ENCODE assay signal across 9 mouse cellular contexts in genomic region chr2:154038932-154039331, GRCm38 (mm10). TPM values are rescaled to one million over a fixed set of nuclear protein-coding genes. Genes with fewer than 3 reads are reported as not detected.
DNase-seq lines count a peak whose midpoint lies in the region; ATAC-seq and TF ChIP-seq lines count a peak whose summit lies in the region.
"Had no signal": no experiment of that assay in that cellular context is flagged by ENCODE, and none has a peak within 500 bp of the region (broad histone marks: within the 10 kb centered on the region; RNA-seq: fewer than 3 reads in every experiment).

No protein-coding gene starts in this region.

- no peak overlapping the region for H3K4me2 ChIP-seq in hindbrain, embryonic 11.5 days (replicated peaks; ENCODE audit: low read depth, low read length)
- H3K4me2 ChIP-seq in hindbrain, embryonic 16.5 days (ENCODE audit: low read length), result no peak overlapping the region
- H3K4me2 ChIP-seq: limb, embryonic 12.5 days had no signal

- H3K4me1 ChIP-seq in hindbrain, embryonic 11.5 days (replicated peaks; ENCODE audit: control insufficient read depth, insufficient read depth, low read length), result no peaks in the 10 kb centered on the region
- H3K4me1 ChIP-seq in hindbrain, embryonic 16.5 days (ENCODE audit: control insufficient read depth, insufficient read depth, low read depth, low read length), result no peaks in the 10 kb centered on the region
- H3K4me1 ChIP-seq: limb, embryonic 12.5 days had no signal

- peak; percentile 81 for TF ChIP-seq CTCF in layer of hippocampus, adult 2 months (conservative IDR thresholded peaks at IDR 0.05)

- H3K27me3 ChIP-seq in hindbrain, embryonic 11.5 days (ENCODE audit: control insufficient read depth, insufficient read depth, low read length), result no peaks in the 10 kb centered on the region
- H3K27me3 ChIP-seq in hindbrain, embryonic 16.5 days (replicated peaks; ENCODE audit: control insufficient read depth, insufficient read depth, low read length), result no peaks in the 10 kb centered on the region
- H3K27me3 ChIP-seq: limb, embryonic 12.5 days had no signal

- 63% methylated on average over 2 of the region's 2 CpGs for WGBS in hindbrain, embryonic 11.5 days
- 52% methylated on average over 2 of the region's 2 CpGs for whole genome bisulfite sequencing in hindbrain, embryonic 16.5 days

- no peak overlapping the region for H3K9ac ChIP-seq in hindbrain, embryonic 11.5 days (ENCODE audit: low read depth, low read length)
- H3K9ac ChIP-seq in hindbrain, embryonic 16.5 days (ENCODE audit: low read depth, low read length), result no peak overlapping the region
- H3K9ac ChIP-seq: limb, embryonic 12.5 days had no signal

- H3K36me3 ChIP-seq in hindbrain, embryonic 11.5 days (ENCODE audit: control insufficient read depth, insufficient read depth, low read length), result no peaks in the 10 kb centered on the region
- H3K36me3 ChIP-seq in hindbrain, embryonic 16.5 days (ENCODE audit: control insufficient read depth, insufficient read depth, low read length), result no peaks in the 10 kb centered on the region
- H3K36me3 ChIP-seq: limb, embryonic 12.5 days had no signal

- no peak for ATAC-seq in hindbrain, embryonic 11.5 days (ENCODE audit: low FRiP score)
- ATAC-seq in hindbrain, embryonic 16.5 days, result no peak

- no peak overlapping the region for H3K4me3 ChIP-seq in hindbrain, embryonic 11.5 days (ENCODE audit: low read depth, low read length)
- H3K4me3 ChIP-seq in hindbrain, embryonic 16.5 days (ENCODE audit: low read length), result no peak overlapping the region
- H3K4me3 ChIP-seq in layer of hippocampus, adult 2 months, result no peak overlapping the region
- H3K4me3 ChIP-seq: limb, embryonic 12.5 days had no signal

- peak; percentile 53 for DNase-seq in hindbrain, embryonic 11.5 days (ENCODE audit: low spot score)
- peak; percentile 58 for DNase-seq in A20 (ENCODE audit: low read depth, low spot score)
- DNase-seq in R1 (ENCODE audit: low read depth, low spot score), result peak; percentile 73
- DNase-seq in cerebellum, adult 9-10 months, result peak; percentile 72
- DNase-seq in layer of hippocampus, adult 2 months (ENCODE audit: low spot score in 2 of 2), result peak; percentile 7 to 60
- DNase-seq in naive thymus-derived CD4-positive, alpha-beta T cell, adult 2 months (ENCODE audit: low read depth), result peak; percentile 21
- no peak for DNase-seq in frontal cortex, postnatal 14 days (ENCODE audit: low spot score in 2 of 2)

- H3K27ac ChIP-seq in hindbrain, embryonic 11.5 days (ENCODE audit: low read depth, low read length), result no peak overlapping the region
- H3K27ac ChIP-seq in hindbrain, embryonic 16.5 days (ENCODE audit: low read depth, low read length), result no peak overlapping the region
- H3K27ac ChIP-seq in layer of hippocampus, adult 2 months, result no peak overlapping the region
- H3K27ac ChIP-seq: limb, embryonic 12.5 days had no signal

- no peaks in the 10 kb centered on the region for H3K9me3 ChIP-seq in hindbrain, embryonic 11.5 days (ENCODE audit: control insufficient read depth, low read length)
- H3K9me3 ChIP-seq in hindbrain, embryonic 16.5 days (ENCODE audit: control insufficient read depth, low read length), result no peaks in the 10 kb centered on the region
- H3K9me3 ChIP-seq: limb, embryonic 12.5 days had no signal

RNA-seq across cellular contexts. Expression of gene Bpifa2, which starts 30.9 kb away (rescaled TPM):
- not detected in 2 replicates for polyA plus RNA-seq in hindbrain, embryonic 11.5 days (2014; fragmentation: Nextera tagmentation; extraction: Ambion mirVana)
- not detected in 2 replicates for polyA plus RNA-seq in hindbrain, embryonic 16.5 days (2015; fragmentation: Nextera tagmentation; extraction: Ambion mirVana)
- total RNA-seq in layer of hippocampus, adult 2 months (2021), result not detected
- polyA plus RNA-seq: limb, embryonic 12.5 days had no signal

Comparison
In these comparisons a context has a peak if more than half of its experiments do, and no peak if none do; other contexts are left out.
1. DNase-seq: peak in hindbrain, embryonic 11.5 days (single experiment), A20 (single experiment), R1 (single experiment), cerebellum, adult 9-10 months (single experiment), layer of hippocampus, adult 2 months (2 of 2) and naive thymus-derived CD4-positive, alpha-beta T cell, adult 2 months (single experiment); none in frontal cortex, postnatal 14 days (0 of 2).